Mouse (Mus musculus): ENCODE data around the gene Olfr874.
"Not testable (repeated sequence)": the region's sequence is repeated elsewhere in the genome, so short reads cannot be mapped to it uniquely, and the experiment has no call there.

Gene Olfr874

DNA sequence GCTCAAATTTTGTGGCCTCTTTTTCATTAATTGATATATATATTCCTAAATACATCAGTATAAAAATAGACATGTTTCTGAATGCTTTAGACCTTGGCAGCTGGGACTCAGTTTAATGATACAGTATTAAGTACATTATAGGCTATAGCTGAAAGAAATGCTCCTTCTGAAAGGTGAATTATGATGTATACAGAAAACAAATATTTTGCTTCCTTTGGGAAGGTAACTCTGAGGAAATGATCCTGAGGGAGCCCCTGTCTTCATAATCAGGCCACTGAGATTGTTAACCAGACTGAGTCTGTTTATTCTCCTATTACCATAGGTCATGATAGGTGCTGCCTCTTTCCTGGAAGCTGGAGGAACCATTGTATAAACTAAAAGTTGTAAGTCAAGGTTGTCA is at the start of gene Olfr874:
Gene Olfr874, plus strand, starts transcription at position 301 of the 400 bp plus-strand sequence.
- no peak for DNase-seq (ENCODE audit: low spot score in 2 of 2)

DNA sequence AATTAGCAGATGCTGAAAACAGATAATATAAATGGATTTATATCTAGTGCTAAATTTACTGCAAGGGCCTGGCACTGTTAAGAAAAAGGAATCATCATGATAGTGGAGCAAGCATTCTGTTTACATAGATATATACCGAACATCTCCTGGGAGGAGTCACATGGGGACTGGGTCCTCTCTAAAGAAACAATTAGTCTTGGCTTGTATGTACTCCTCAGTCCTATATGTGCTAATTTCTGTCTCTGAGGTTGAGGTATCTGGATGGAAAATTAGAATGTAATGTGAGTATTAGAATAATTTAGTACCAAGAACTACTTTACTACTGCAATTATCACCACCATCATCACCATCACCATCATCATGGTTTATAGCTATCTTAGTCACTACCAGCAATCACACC is 28.8 kb upstream of the Olfr874 start, which contains the start of gene Olfr160:
Gene Olfr160, minus strand, starts transcription at position 101 of the 400 bp plus-strand sequence.
- no peak for DNase-seq (ENCODE audit: low spot score in 2 of 2)

DNA sequence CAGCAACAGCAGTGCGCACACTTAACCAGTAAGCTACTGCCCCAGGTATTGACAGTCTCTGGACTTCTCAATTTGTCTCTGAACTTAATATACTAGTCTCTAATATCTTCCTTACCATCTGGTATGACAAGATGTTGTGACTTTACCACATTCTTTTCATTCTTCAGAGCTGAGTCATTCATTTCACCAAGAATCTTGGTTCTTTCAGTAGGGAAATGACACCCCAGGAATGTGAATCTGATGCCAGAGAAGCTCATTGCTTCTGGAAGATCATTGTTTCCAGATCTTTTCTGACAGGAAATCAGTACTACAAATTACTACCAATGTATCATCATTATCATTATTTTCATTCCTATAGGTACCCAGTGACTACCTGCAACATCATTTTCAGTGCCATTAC is 10.6 kb upstream of the Olfr874 start:
- no peak for DNase-seq (ENCODE audit: low spot score in 2 of 2)

DNA sequence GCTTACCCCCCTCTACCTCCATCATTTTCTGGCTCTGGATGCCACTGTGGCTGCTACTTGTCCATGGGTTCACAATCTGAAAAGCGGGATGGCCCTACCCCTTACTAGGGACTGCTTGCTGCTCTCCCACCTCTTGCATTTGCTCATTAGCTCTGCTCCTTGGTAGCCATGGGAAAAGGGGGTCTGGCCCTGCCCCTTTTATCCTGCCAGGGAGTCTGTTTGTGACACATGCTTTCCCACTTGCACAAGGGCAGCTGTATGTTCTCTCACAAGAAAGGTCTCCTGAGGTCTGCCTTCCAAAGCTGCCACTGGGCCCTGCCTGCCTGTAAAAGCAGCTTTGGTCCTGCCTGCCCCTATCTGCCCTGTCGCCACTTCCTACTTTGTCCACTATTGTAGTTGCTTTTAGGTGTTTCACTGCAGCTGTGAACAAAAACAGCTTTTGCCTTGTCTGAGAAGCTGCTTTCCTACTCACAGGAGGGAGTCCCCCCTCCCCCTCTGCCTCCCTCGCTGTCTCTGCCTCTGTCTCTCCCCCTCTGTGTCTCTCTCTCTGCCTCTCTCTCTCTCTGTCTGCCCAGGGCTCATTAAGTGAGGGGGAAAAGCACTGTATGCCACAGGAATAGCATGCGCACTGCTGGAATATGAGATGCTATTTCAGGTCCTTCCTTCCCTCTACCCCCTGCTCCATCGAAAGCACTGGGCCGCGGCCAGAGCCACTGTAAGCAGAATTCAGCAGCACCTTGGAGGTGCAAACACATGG is 5.6 kb downstream of the Olfr874 start:
- DNase-seq (ENCODE audit: low spot score in 2 of 2): no peak

DNA sequence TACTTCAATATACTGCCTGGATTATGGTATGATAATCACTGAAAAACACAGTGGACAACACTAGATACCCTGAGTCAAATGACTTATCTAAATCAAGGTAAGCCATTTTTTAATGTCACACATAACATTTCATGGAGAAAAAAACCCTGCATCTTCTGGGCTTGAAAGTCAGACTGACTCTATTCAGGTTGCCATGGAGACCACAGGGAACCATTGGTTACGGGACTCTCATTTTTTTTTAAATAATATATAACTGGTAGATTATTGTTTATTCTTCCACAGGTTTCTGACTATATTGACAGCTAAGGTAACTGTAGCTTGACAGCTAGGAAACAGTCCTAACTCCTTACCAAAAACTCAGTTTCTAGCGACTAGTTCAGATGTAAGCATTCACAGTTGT is 6.6 kb downstream of the Olfr874 start:
- DNase-seq (ENCODE audit: low spot score in 2 of 2): no peak

DNA sequence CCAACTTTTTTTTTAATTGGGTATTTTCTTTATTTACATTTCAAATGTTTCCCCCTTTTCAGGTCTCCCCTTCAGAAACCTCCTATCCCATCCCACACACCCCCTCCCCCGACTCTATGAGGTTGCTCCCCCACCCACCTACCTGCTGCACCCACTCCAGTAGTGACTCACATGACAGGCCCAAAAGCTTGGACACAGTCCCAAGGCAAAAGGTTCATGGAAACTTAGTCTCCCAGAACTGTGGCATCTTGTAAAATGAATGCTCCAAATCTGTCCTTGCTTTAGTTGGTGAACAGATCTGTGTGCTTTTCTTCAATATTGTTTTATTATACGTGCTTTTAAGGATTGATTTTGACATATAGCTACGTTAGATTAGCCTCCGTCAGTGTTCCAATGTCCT is 7.1 kb downstream of the Olfr874 start:
- no peak for DNase-seq (ENCODE audit: low spot score in 2 of 2)

DNA sequence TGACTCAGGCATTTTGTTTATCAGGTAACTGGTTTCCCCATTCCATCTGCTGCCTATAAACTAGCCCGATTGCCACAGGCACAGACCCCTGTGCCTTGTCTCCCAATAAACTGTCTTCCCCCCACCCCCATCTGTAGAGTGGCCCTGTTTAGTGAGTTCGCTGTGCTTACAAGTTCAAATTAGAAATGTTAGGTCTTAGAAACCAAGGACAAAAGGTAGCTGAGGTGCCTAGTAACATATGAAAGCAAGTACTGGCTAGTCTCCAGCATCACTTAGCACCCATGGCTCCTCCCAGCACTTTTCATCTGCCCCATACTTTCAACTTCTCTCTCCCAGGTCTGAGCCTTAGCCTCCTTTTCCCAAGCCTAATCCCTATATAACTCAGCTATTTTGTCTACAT is 16.8 kb downstream of the Olfr874 start:
- DNase-seq (ENCODE audit: low spot score in 2 of 2): no peak

DNA sequence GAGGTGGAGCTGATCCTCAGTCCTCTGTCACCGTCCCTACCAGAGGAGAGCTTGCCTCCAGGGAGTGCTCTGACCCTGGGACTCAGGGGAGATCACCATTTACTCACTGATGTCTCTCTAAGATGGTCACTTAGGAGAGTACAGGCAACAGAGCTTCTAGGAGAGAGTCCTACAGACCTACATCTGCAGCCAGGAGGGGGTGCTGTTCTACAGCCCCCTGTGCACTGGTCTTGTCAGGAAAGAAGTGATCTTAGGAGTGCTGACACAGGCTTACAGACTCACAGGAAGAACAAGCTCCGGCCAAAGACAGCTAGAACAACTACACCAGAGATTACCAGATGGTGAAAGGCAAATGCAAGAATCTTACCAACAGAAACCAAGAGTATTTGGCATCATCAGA is 17.6 kb downstream of the Olfr874 start:
- DNase-seq (ENCODE audit: low spot score in 2 of 2): no peak

DNA sequence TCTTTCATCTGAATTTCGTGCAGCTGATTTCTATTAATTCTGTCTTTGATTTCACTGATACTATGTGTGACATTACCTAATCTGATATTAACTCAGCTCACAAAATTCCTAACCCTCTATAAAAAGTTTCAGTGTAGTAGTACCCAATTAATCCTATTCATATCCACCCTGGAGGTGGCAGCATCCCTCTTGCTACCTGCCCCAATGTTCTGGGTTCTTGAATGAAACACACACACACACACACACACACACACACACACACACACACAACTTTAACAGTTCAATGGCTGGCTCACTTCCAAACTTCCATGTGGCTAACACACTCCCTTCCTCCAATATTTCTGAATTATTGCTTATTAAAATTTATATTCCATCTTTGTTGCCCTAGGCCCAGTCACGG is 25.8 kb downstream of the Olfr874 start:
- no peak for DNase-seq (ENCODE audit: low spot score in 2 of 2)

DNA sequence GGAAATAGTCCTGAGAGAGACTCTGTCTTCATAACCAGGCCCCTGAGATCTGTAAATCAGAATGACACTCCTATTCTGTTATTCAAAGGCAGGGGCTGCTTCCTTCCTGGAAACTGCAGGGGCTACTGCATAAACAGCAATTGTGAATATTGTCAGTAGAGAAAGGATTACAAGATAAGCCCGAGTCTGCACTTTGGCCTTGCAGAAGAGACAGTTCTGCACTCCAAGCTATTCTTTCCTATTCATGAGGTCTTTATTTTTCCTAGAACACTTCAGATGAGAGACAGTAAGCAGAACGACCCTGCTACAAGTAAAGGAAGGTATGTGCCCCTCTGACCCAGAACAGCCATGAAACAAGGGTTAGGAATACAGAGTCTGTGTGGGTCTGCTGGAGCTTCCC is 26.9 kb downstream of the Olfr874 start, which contains the start of gene Olfr875:
Gene Olfr875, plus strand, starts transcription at position 99 of the 400 bp plus-strand sequence.
- no peak for DNase-seq (ENCODE audit: low spot score in 2 of 2)

DNA sequence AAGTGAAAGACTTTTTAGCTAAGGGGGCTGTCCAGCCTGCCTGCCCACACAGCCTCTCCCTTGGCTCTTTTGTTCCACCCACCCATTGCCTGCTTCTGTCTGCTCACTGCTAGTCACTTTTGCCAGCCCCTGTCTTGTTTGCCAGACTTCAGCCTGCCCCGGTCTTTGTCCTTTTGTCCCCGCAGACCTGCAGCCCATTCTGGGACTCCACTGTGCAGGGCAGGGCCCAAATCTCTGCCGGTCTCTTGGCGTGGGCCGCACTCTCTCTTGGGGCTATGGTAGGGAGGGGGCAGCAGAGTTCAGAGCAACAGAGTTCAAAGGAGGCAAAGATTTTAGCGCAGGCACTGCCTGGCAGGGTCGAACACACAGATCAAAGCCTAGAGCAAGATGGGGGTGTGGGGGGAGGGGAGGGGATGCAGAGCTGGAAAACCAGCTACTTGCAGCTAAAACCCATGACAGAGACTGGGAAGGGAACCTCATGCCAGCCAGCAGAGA is 37.9 kb downstream of the Olfr874 start:
- DNase-seq (ENCODE audit: low spot score in 2 of 2): no peak

DNA sequence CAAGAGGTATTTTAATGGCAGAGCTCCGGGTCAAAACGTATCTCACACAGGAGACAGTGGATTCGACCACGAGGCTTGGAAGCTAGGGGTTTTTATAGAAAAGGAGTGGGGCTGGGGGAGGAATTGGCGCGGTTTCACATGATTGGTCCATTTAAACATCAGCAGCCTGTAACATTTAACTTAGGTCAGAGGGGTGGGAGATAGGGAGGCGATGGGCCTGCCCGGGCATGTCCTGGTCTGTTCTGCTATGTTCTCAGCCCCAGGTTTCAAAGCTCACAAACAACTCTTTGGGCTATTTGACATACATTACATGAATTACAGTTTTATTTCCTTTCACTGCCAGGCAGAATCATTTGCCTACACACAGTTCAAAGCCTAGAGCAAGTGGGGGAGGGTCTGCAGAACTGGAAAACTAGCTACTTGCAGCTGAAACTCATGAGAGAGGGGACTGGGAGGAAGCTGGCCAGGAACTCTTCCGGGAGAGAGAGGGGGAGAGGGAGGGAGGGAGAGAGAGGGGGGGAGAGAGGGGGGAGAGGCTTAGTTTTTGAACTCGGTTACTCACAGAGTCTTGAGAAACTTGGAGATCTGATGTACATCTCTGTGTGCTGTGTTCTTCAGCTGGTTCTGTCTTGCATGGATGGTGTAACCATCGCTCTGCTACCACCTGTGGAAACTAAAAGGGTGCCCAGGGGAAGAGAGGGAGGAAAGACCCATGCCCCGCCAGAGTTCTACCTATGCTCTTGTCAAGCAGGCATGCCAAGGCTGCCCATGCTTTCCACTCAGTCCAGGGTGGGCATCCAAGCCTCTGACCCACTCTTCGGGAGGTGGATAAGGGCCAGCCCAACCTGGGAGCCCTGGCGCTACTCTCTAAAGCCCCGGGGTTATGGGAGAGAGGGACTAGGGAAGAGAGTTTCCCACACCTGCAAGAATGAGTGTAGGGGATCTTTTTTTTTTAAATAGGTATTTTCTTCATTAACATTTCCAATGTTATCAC is 38.8 kb downstream of the Olfr874 start:
- DNase-seq (ENCODE audit: low spot score in 2 of 2): not testable (repeated sequence)

DNA sequence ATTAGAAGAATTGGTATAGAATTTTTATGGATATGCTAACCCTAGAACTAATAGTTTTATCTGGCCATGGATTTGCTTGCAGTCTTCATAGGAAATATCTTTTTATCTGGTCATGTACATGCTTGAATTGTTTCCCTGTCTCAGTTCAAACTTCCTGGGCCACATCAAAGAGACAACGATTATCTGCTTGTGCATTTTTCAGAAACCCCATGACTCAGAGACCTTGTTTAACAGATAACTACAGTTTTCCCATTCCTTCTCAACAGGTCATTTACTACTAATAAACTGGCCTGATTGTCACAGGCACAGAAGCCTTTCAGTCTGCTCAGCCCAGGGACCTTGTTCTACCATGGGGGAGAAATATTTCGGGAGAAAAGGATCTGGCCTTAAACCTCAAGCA is 41.5 kb downstream of the Olfr874 start:
- no peak for DNase-seq (ENCODE audit: low spot score in 2 of 2)

Measured in spleen, postnatal 4 days (tissue).